Mouse (Mus musculus): ENCODE data around the gene Gtf2f1. TPM values are rescaled to one million over a fixed set of nuclear protein-coding genes. Genes with fewer than 3 reads are reported as not detected.
A peak's percentile ranks its signal among the peaks of the same experiment; 100 is the strongest.
"Not testable (repeated sequence)": the region's sequence is repeated elsewhere in the genome, so short reads cannot be mapped to it uniquely, and the experiment has no call there.

Gtf2f1 gene
- polyA plus RNA-seq (2015; fragmentation: Nextera tagmentation; extraction: Ambion mirVana), result 70.3 and 74.6 TPM in 2 replicates

GRCm38 (mm10) chr17:57011236-57012141, at the start of gene Gtf2f1, which contains the start of gene Gm17949:
TSS of gene Gtf2f1 (minus strand) at chr17:57011288.
TSS of gene Gm17949 (plus strand) at chr17:57011469.
- Histone ChIP-seq H3K4me2 (peak within 1 kb of the TSS; percentile 78), H3K9ac (peak within 1 kb of the TSS; percentile 85), H3K4me1 (replicated peaks) (peaks cover 25% of the 10 kb centered on the region), H3K9me3 (no peaks in the 10 kb centered on the region), H3K27ac (peak within 1 kb of the TSS; percentile 96), H3K27me3 (no peaks in the 10 kb centered on the region), H3K36me3 (peaks cover 30% of the 10 kb centered on the region), H3K4me3 (peak within 1 kb of the TSS; percentile 79)
- WGBS, result under 1% methylated on average over 51 of the region's 51 CpGs
- ATAC-seq (ENCODE audit: low FRiP score), result peak; percentile 92

- peaks cover 17% of the 10 kb centered on the region for H3K36me3 ChIP-seq
- no peaks in the 10 kb centered on the region for H3K9me3 ChIP-seq
- H3K9ac ChIP-seq, result peak overlapping the region; percentile 85
- peaks cover 43% of the 10 kb centered on the region for H3K27me3 ChIP-seq
- H3K4me3 ChIP-seq, result peak overlapping the region; percentile 84
- WGBS, result under 1% methylated on average over 44 of the region's 44 CpGs
- peak overlapping the region; percentile 66 for H3K4me2 ChIP-seq
- peak; percentile 92 for ATAC-seq (ENCODE audit: low FRiP score)
- peak overlapping the region; percentile 85 for H3K27ac ChIP-seq
- H3K4me1 ChIP-seq (replicated peaks), result peaks cover 25% of the 10 kb centered on the region
These were observed 49.2 kb upstream of the Gtf2f1 start for GRCm38 (mm10) chr17:57060231-57060801.

GRCm38 (mm10) chr17:57059486-57059977, 48.4 kb upstream of the Gtf2f1 start, which contains the start of gene Slc25a23:
TSS of gene Slc25a23 (minus strand) at chr17:57059863.
- Histone ChIP-seq H3K9ac (peak within 1 kb of the TSS; percentile 85), H3K36me3 (peaks cover 25% of the 10 kb centered on the region), H3K27me3 (peaks cover 35% of the 10 kb centered on the region), H3K27ac (peak within 1 kb of the TSS; percentile 85), H3K9me3 (no peaks in the 10 kb centered on the region), H3K4me2 (peak within 1 kb of the TSS; percentile 66), H3K4me3 (peak within 1 kb of the TSS; percentile 84), H3K4me1 (replicated peaks) (peaks cover 25% of the 10 kb centered on the region)
- peak; percentile 80 for ATAC-seq (ENCODE audit: low FRiP score)
- under 1% methylated on average over 44 of the region's 45 CpGs for WGBS

GRCm38 (mm10) chr17:57058891-57059485, 47.9 kb upstream of the Gtf2f1 start, which contains the start of gene Crb3:
TSS of gene Crb3 (plus strand) at chr17:57059105.
- Histone ChIP-seq H3K27me3 (peaks cover 30% of the 10 kb centered on the region), H3K9me3 (no peaks in the 10 kb centered on the region), H3K9ac (peak within 1 kb of the TSS; percentile 85), H3K4me3 (peak within 1 kb of the TSS; percentile 84), H3K36me3 (peaks cover 30% of the 10 kb centered on the region), H3K4me2 (peak within 1 kb of the TSS; percentile 66), H3K27ac (peak within 1 kb of the TSS; percentile 85), H3K4me1 (replicated peaks) (peaks cover 25% of the 10 kb centered on the region)
- peak; percentile 8 for ATAC-seq (ENCODE audit: low FRiP score)
- WGBS, result 1% methylated on average over 15 of the region's 22 CpGs

- H3K4me2 ChIP-seq, result no peak overlapping the region
- peaks cover 14% of the 10 kb centered on the region for H3K4me1 ChIP-seq (replicated peaks)
- H3K27ac ChIP-seq, result no peak overlapping the region
- no peak for ATAC-seq (ENCODE audit: low FRiP score)
- 87% methylated on average over 3 of the region's 3 CpGs for WGBS
- H3K4me3 ChIP-seq, result no peak overlapping the region
- H3K36me3 ChIP-seq, result peaks cover 57% of the 10 kb centered on the region
- H3K27me3 ChIP-seq, result peaks cover 4% of the 10 kb centered on the region
- H3K9me3 ChIP-seq, result no peaks in the 10 kb centered on the region
- no peak overlapping the region for H3K9ac ChIP-seq
These were observed 45.2 kb upstream of the Gtf2f1 start for GRCm38 (mm10) chr17:57056246-57056645.

GRCm38 (mm10) chr17:57051679-57052078, 40.6 kb upstream of the Gtf2f1 start:
- not testable (repeated sequence) for H3K4me1 ChIP-seq (replicated peaks); H3K27me3 ChIP-seq; H3K9me3 ChIP-seq; H3K4me2 ChIP-seq; H3K9ac ChIP-seq; ATAC-seq (ENCODE audit: low FRiP score); H3K4me3 ChIP-seq; H3K27ac ChIP-seq
- 88% methylated on average over 4 of the region's 4 CpGs for WGBS
- peaks cover 89% of the 10 kb centered on the region for H3K36me3 ChIP-seq

GRCm38 (mm10) chr17:57048816-57049215, 37.7 kb upstream of the Gtf2f1 start:
- Histone ChIP-seq H3K4me2 (no peak overlapping the region), H3K4me3 (no peak overlapping the region), H3K36me3 (peaks cover 82% of the 10 kb centered on the region), H3K4me1 (replicated peaks) (no peaks in the 10 kb centered on the region), H3K9ac (no peak overlapping the region), H3K27me3 (no peaks in the 10 kb centered on the region), H3K9me3 (no peaks in the 10 kb centered on the region), H3K27ac (no peak overlapping the region)
- no peak for ATAC-seq (ENCODE audit: low FRiP score)
- 93% methylated on average over 3 of the region's 3 CpGs for WGBS

- Histone ChIP-seq H3K4me1 (replicated peaks) (no peaks in the 10 kb centered on the region), H3K9ac (no peak overlapping the region), H3K27ac (no peak overlapping the region), H3K36me3 (peaks cover 68% of the 10 kb centered on the region), H3K4me2 (no peak overlapping the region), H3K4me3 (no peak overlapping the region), H3K9me3 (no peaks in the 10 kb centered on the region), H3K27me3 (no peaks in the 10 kb centered on the region)
- no peak for ATAC-seq (ENCODE audit: low FRiP score)
- WGBS, result 44% methylated on average over 5 of the region's 5 CpGs
These were observed 36.3 kb upstream of the Gtf2f1 start for GRCm38 (mm10) chr17:57047406-57047805.

- 0 out of 2 replicates have a peak within 1 kb of the TSS, but pooled peaks have one; percentile 29 for H3K9ac ChIP-seq
- peaks cover 20% of the 10 kb centered on the region for H3K36me3 ChIP-seq
- H3K9me3 ChIP-seq, result no peaks in the 10 kb centered on the region
- H3K4me3 ChIP-seq, result no peak within 1 kb of the TSS
- peaks cover 22% of the 10 kb centered on the region for H3K27me3 ChIP-seq
- 75% methylated on average over 8 of the region's 8 CpGs for WGBS
- H3K27ac ChIP-seq, result no peak within 1 kb of the TSS
- H3K4me1 ChIP-seq (replicated peaks), result no peaks in the 10 kb centered on the region
- no peak for ATAC-seq (ENCODE audit: low FRiP score)
- no peak within 1 kb of the TSS for H3K4me2 ChIP-seq
These were observed 30.5 kb upstream of the Gtf2f1 start, which contains the start of gene Slc25a41 for GRCm38 (mm10) chr17:57041554-57041953. TSS of gene Slc25a41 (minus strand) at chr17:57041654.

GRCm38 (mm10) chr17:57038978-57039377, 27.9 kb upstream of the Gtf2f1 start:
- H3K27me3 ChIP-seq, result peaks cover 27% of the 10 kb centered on the region
- no peak overlapping the region for H3K27ac ChIP-seq
- no peaks in the 10 kb centered on the region for H3K4me1 ChIP-seq (replicated peaks)
- H3K36me3 ChIP-seq, result no peaks in the 10 kb centered on the region
- H3K4me2 ChIP-seq, result no peak overlapping the region
- ATAC-seq (ENCODE audit: low FRiP score), result no peak
- WGBS, result 45% methylated on average over 8 of the region's 8 CpGs
- H3K9ac ChIP-seq, result no peak overlapping the region
- no peaks in the 10 kb centered on the region for H3K9me3 ChIP-seq
- H3K4me3 ChIP-seq, result no peak overlapping the region

- H3K27ac ChIP-seq, result peak overlapping the region; percentile 93; the same call in 1 of the 2 replicates
- 88% methylated on average over 4 of the region's 4 CpGs for WGBS
These were observed 21.8 kb upstream of the Gtf2f1 start for GRCm38 (mm10) chr17:57032854-57033253.

More at GRCm38 (mm10) chr17:57032854-57033253, 21.8 kb upstream of the Gtf2f1 start:
- Histone ChIP-seq H3K27me3 (peaks cover 12% of the 10 kb centered on the region), H3K4me1 (replicated peaks) (peaks cover 32% of the 10 kb centered on the region), H3K4me3 (no peak overlapping the region), H3K36me3 (peaks cover 11% of the 10 kb centered on the region), H3K9ac (0 out of 2 replicates have a peak overlapping the region, but pooled peaks have one; percentile 70), H3K4me2 (peak overlapping the region; percentile 61), H3K9me3 (no peaks in the 10 kb centered on the region)
- ATAC-seq (ENCODE audit: low FRiP score), result no peak
